Mouse (Mus musculus): ENCODE results near the gene Ccser1. TPM values are rescaled to one million over a fixed set of nuclear protein-coding genes. Genes with fewer than 3 reads are reported as not detected.

Gene Ccser1
- polyA plus RNA-seq, 1 experiment from 2014 or later = 26.2 TPM

- no peaks in the 10 kb centered on the region for H3K36me3 ChIP-seq (ENCODE audit: control insufficient read depth, insufficient read depth)
- H3K4me3 ChIP-seq (replicated peaks; ENCODE audit: low read length) = no peak overlapping the region
- no peak overlapping the region for H3K27ac ChIP-seq (ENCODE audit: low read length)
- H3K9ac ChIP-seq (replicated peaks; ENCODE audit: low read depth, low read length) = no peak overlapping the region
- no peaks in the 10 kb centered on the region for H3K9me3 ChIP-seq (ENCODE audit: control insufficient read depth, low read length)
- no peak for ATAC-seq
- H3K4me1 ChIP-seq (replicated peaks; ENCODE audit: control insufficient read depth, insufficient read depth, low read length) = no peaks in the 10 kb centered on the region
- no peaks in the 10 kb centered on the region for H3K27me3 ChIP-seq (replicated peaks; ENCODE audit: control insufficient read depth, insufficient read depth, low read length)
- 77% methylated on average over 3 of the region's 3 CpGs for WGBS
- no peak overlapping the region for H3K4me2 ChIP-seq (ENCODE audit: low read length)
These were observed 81.3 kb downstream of the Ccser1 start for GRCm38 (mm10) chr6:61261381-61261780.

- no peaks in the 10 kb centered on the region for H3K27me3 ChIP-seq (replicated peaks; ENCODE audit: control insufficient read depth, insufficient read depth, low read length)
- H3K9me3 ChIP-seq (ENCODE audit: control insufficient read depth, low read length) = no peaks in the 10 kb centered on the region
- no peak overlapping the region for H3K9ac ChIP-seq (replicated peaks; ENCODE audit: low read depth, low read length)
- H3K4me3 ChIP-seq (replicated peaks; ENCODE audit: low read length) = no peak overlapping the region
- no peaks in the 10 kb centered on the region for H3K4me1 ChIP-seq (replicated peaks; ENCODE audit: control insufficient read depth, insufficient read depth, low read length)
- no peak overlapping the region for H3K27ac ChIP-seq (ENCODE audit: low read length)
- WGBS = 91% methylated on average over 1 of the region's 1 CpGs
- ATAC-seq = no peak
- no peaks in the 10 kb centered on the region for H3K36me3 ChIP-seq (ENCODE audit: control insufficient read depth, insufficient read depth)
- H3K4me2 ChIP-seq (ENCODE audit: low read length) = no peak overlapping the region
These were observed 82.3 kb downstream of the Ccser1 start for GRCm38 (mm10) chr6:61262448-61262847.

GRCm38 (mm10) chr6:61263291-61263690 lies 83.2 kb downstream of the Ccser1 start:
- H3K27me3 ChIP-seq (replicated peaks; ENCODE audit: control insufficient read depth, insufficient read depth, low read length) = no peaks in the 10 kb centered on the region
- no peak overlapping the region for H3K4me3 ChIP-seq (replicated peaks; ENCODE audit: low read length)
- H3K4me1 ChIP-seq (replicated peaks; ENCODE audit: control insufficient read depth, insufficient read depth, low read length) = no peaks in the 10 kb centered on the region
- no peak overlapping the region for H3K4me2 ChIP-seq (ENCODE audit: low read length)
- no peaks in the 10 kb centered on the region for H3K36me3 ChIP-seq (ENCODE audit: control insufficient read depth, insufficient read depth)
- peak; percentile 47; the same call in 1 of the 2 replicates for ATAC-seq
- no peaks in the 10 kb centered on the region for H3K9me3 ChIP-seq (ENCODE audit: control insufficient read depth, low read length)
- H3K9ac ChIP-seq (replicated peaks; ENCODE audit: low read depth, low read length) = no peak overlapping the region
- H3K27ac ChIP-seq (ENCODE audit: low read length) = no peak overlapping the region
- 3% methylated on average over 1 of the region's 1 CpGs for WGBS

- Histone ChIP-seq H3K9me3 (ENCODE audit: control insufficient read depth, low read length) (no peaks in the 10 kb centered on the region), H3K27me3 (replicated peaks; ENCODE audit: control insufficient read depth, insufficient read depth, low read length) (no peaks in the 10 kb centered on the region), H3K9ac (replicated peaks; ENCODE audit: low read depth, low read length) (no peak overlapping the region), H3K27ac (ENCODE audit: low read length) (no peak overlapping the region), H3K4me3 (replicated peaks; ENCODE audit: low read length) (no peak overlapping the region), H3K4me2 (ENCODE audit: low read length) (no peak overlapping the region), H3K4me1 (replicated peaks; ENCODE audit: control insufficient read depth, insufficient read depth, low read length) (0 out of 2 replicates have a peak, but pooled peaks cover 5% of the 10 kb centered on the region), H3K36me3 (ENCODE audit: control insufficient read depth, insufficient read depth) (no peaks in the 10 kb centered on the region)
- 87% methylated on average over 1 of the region's 2 CpGs for WGBS
- ATAC-seq = peak; percentile 22; the same call in 1 of the 2 replicates
These were observed 90.9 kb downstream of the Ccser1 start for GRCm38 (mm10) chr6:61271033-61271432.

- H3K4me3 ChIP-seq (replicated peaks; ENCODE audit: low read length) = no peak overlapping the region
- H3K36me3 ChIP-seq (ENCODE audit: control insufficient read depth, insufficient read depth) = no peaks in the 10 kb centered on the region
- 62% methylated on average over 3 of the region's 3 CpGs for WGBS
- H3K9me3 ChIP-seq (ENCODE audit: control insufficient read depth, low read length) = no peaks in the 10 kb centered on the region
- H3K9ac ChIP-seq (replicated peaks; ENCODE audit: low read depth, low read length) = no peak overlapping the region
- 0 out of 2 replicates have a peak, but pooled peaks cover 5% of the 10 kb centered on the region for H3K4me1 ChIP-seq (replicated peaks; ENCODE audit: control insufficient read depth, insufficient read depth, low read length)
- no peaks in the 10 kb centered on the region for H3K27me3 ChIP-seq (replicated peaks; ENCODE audit: control insufficient read depth, insufficient read depth, low read length)
- ATAC-seq = no peak
- H3K4me2 ChIP-seq (ENCODE audit: low read length) = no peak overlapping the region
- no peak overlapping the region for H3K27ac ChIP-seq (ENCODE audit: low read length)
These were observed 93.3 kb downstream of the Ccser1 start for GRCm38 (mm10) chr6:61273430-61273829.

- no peak overlapping the region for H3K4me2 ChIP-seq (ENCODE audit: low read length)
- no peak overlapping the region for H3K9ac ChIP-seq (replicated peaks; ENCODE audit: low read depth, low read length)
- no peak overlapping the region for H3K27ac ChIP-seq (ENCODE audit: low read length)
- no peaks in the 10 kb centered on the region for H3K9me3 ChIP-seq (ENCODE audit: control insufficient read depth, low read length)
- no peaks in the 10 kb centered on the region for H3K27me3 ChIP-seq (replicated peaks; ENCODE audit: control insufficient read depth, insufficient read depth, low read length)
- no peak for ATAC-seq
- H3K4me3 ChIP-seq (replicated peaks; ENCODE audit: low read length) = no peak overlapping the region
- 75% methylated on average over 7 of the region's 7 CpGs for WGBS
- H3K36me3 ChIP-seq (ENCODE audit: control insufficient read depth, insufficient read depth) = no peaks in the 10 kb centered on the region
- 0 out of 2 replicates have a peak, but pooled peaks cover 2% of the 10 kb centered on the region for H3K4me1 ChIP-seq (replicated peaks; ENCODE audit: control insufficient read depth, insufficient read depth, low read length)
These were observed 99.4 kb downstream of the Ccser1 start for GRCm38 (mm10) chr6:61279506-61279905.

GRCm38 (mm10) chr6:61292927-61293326 lies 112.8 kb downstream of the Ccser1 start:
- Histone ChIP-seq H3K4me2 (ENCODE audit: low read length) (no peak overlapping the region), H3K4me1 (replicated peaks; ENCODE audit: control insufficient read depth, insufficient read depth, low read length) (peaks cover 14% of the 10 kb centered on the region), H3K27ac (ENCODE audit: low read length) (no peak overlapping the region), H3K36me3 (ENCODE audit: control insufficient read depth, insufficient read depth) (no peaks in the 10 kb centered on the region), H3K4me3 (replicated peaks; ENCODE audit: low read length) (no peak overlapping the region), H3K9ac (replicated peaks; ENCODE audit: low read depth, low read length) (no peak overlapping the region), H3K27me3 (replicated peaks; ENCODE audit: control insufficient read depth, insufficient read depth, low read length) (no peaks in the 10 kb centered on the region), H3K9me3 (ENCODE audit: control insufficient read depth, low read length) (no peaks in the 10 kb centered on the region)
- no peak for ATAC-seq
- 40% methylated on average over 3 of the region's 3 CpGs for WGBS

- 35% methylated on average over 4 of the region's 4 CpGs for WGBS
- Histone ChIP-seq H3K27me3 (replicated peaks; ENCODE audit: control insufficient read depth, insufficient read depth, low read length) (no peaks in the 10 kb centered on the region), H3K4me3 (replicated peaks; ENCODE audit: low read length) (no peak overlapping the region), H3K9ac (replicated peaks; ENCODE audit: low read depth, low read length) (no peak overlapping the region), H3K36me3 (ENCODE audit: control insufficient read depth, insufficient read depth) (no peaks in the 10 kb centered on the region), H3K9me3 (ENCODE audit: control insufficient read depth, low read length) (no peaks in the 10 kb centered on the region), H3K4me1 (replicated peaks; ENCODE audit: control insufficient read depth, insufficient read depth, low read length) (peaks cover 20% of the 10 kb centered on the region), H3K4me2 (ENCODE audit: low read length) (no peak overlapping the region), H3K27ac (ENCODE audit: low read length) (peak overlapping the region; percentile 54)
- ATAC-seq = 0 out of 2 replicates have a peak, but pooled peaks have one; percentile 6
These were observed 115.4 kb downstream of the Ccser1 start for GRCm38 (mm10) chr6:61295535-61295934.

GRCm38 (mm10) chr6:61296188-61297037 lies 116.3 kb downstream of the Ccser1 start:
- Histone ChIP-seq H3K4me2 (ENCODE audit: low read length) (peak overlapping the region; percentile 17; the same call in 1 of the 2 replicates), H3K4me1 (replicated peaks; ENCODE audit: control insufficient read depth, insufficient read depth, low read length) (peaks cover 20% of the 10 kb centered on the region), H3K27me3 (replicated peaks; ENCODE audit: control insufficient read depth, insufficient read depth, low read length) (no peaks in the 10 kb centered on the region), H3K9me3 (ENCODE audit: control insufficient read depth, low read length) (no peaks in the 10 kb centered on the region), H3K36me3 (ENCODE audit: control insufficient read depth, insufficient read depth) (no peaks in the 10 kb centered on the region), H3K9ac (replicated peaks; ENCODE audit: low read depth, low read length) (no peak overlapping the region), H3K27ac (ENCODE audit: low read length) (peak overlapping the region; percentile 61), H3K4me3 (replicated peaks; ENCODE audit: low read length) (no peak overlapping the region)
- WGBS = 34% methylated on average over 6 of the region's 6 CpGs
- peak; percentile 93 for ATAC-seq
